Mouse (Mus musculus): ENCODE results near the gene Stat6. TPM values are rescaled to one million over a fixed set of nuclear protein-coding genes. Genes with fewer than 3 reads are reported as not detected.

Gene Stat6
- polyA plus RNA-seq, 1 experiment from 2014 or later: 17.7 TPM

GRCm38 (mm10) chr10:127602194-127602593 is 40.6 kb upstream of the Stat6 start:
- Histone ChIP-seq H3K36me3 (ENCODE audit: control insufficient read depth, insufficient read depth) (no peaks in the 10 kb centered on the region), H3K4me1 (ENCODE audit: control insufficient read depth, low read depth, low read length) (peaks cover 31% of the 10 kb centered on the region), H3K9me3 (replicated peaks; ENCODE audit: control insufficient read depth, low read length) (no peaks in the 10 kb centered on the region), H3K27me3 (ENCODE audit: control insufficient read depth, insufficient read depth, low read depth, low read length) (no peaks in the 10 kb centered on the region), H3K9ac (ENCODE audit: low read depth, low read length) (no peak overlapping the region), H3K27ac (ENCODE audit: low read length) (no peak overlapping the region), H3K4me3 (ENCODE audit: low read depth, low read length) (no peak overlapping the region), H3K4me2 (ENCODE audit: low read depth, low read length) (no peak overlapping the region)
- WGBS (ENCODE audit: insufficient replicate concordance): 73% methylated on average over 6 of the region's 6 CpGs
- ATAC-seq (ENCODE audit: low read depth): no peak

- peak overlapping the region; percentile 13 for H3K27ac ChIP-seq (ENCODE audit: low read length)
- no peak for ATAC-seq (ENCODE audit: low read depth)
- H3K27me3 ChIP-seq (ENCODE audit: control insufficient read depth, insufficient read depth, low read depth, low read length): no peaks in the 10 kb centered on the region
- H3K4me1 ChIP-seq (ENCODE audit: control insufficient read depth, low read depth, low read length): peaks cover 31% of the 10 kb centered on the region
- no peak overlapping the region for H3K4me3 ChIP-seq (ENCODE audit: low read depth, low read length)
- no peaks in the 10 kb centered on the region for H3K36me3 ChIP-seq (ENCODE audit: control insufficient read depth, insufficient read depth)
- H3K9me3 ChIP-seq (replicated peaks; ENCODE audit: control insufficient read depth, low read length): no peaks in the 10 kb centered on the region
- WGBS (ENCODE audit: insufficient replicate concordance): 25% methylated on average over 13 of the region's 13 CpGs
- H3K4me2 ChIP-seq (ENCODE audit: low read depth, low read length): no peak overlapping the region
- no peak overlapping the region for H3K9ac ChIP-seq (ENCODE audit: low read depth, low read length)
Observed at GRCm38 (mm10) chr10:127603437-127604371, 39.1 kb upstream of the Stat6 start.

- Histone ChIP-seq H3K4me2 (ENCODE audit: low read depth, low read length) (no peak overlapping the region; the same call in 1 of the 2 replicates), H3K27ac (ENCODE audit: low read length) (peak overlapping the region; percentile 13), H3K36me3 (ENCODE audit: control insufficient read depth, insufficient read depth) (no peaks in the 10 kb centered on the region), H3K4me1 (ENCODE audit: control insufficient read depth, low read depth, low read length) (peaks cover 28% of the 10 kb centered on the region), H3K9me3 (replicated peaks; ENCODE audit: control insufficient read depth, low read length) (no peaks in the 10 kb centered on the region), H3K4me3 (ENCODE audit: low read depth, low read length) (no peak overlapping the region), H3K9ac (ENCODE audit: low read depth, low read length) (no peak overlapping the region), H3K27me3 (ENCODE audit: control insufficient read depth, insufficient read depth, low read depth, low read length) (no peaks in the 10 kb centered on the region)
- peak; percentile 43 for ATAC-seq (ENCODE audit: low read depth)
- WGBS (ENCODE audit: insufficient replicate concordance): 9% methylated on average over 15 of the region's 15 CpGs
Observed at GRCm38 (mm10) chr10:127604465-127605250, 38.1 kb upstream of the Stat6 start.

GRCm38 (mm10) chr10:127605251-127605547 is 37.6 kb upstream of the Stat6 start:
- 49% methylated on average over 8 of the region's 8 CpGs for WGBS (ENCODE audit: insufficient replicate concordance)
- Histone ChIP-seq H3K4me2 (ENCODE audit: low read depth, low read length) (no peak overlapping the region), H3K27ac (ENCODE audit: low read length) (peak overlapping the region; percentile 13; the same call in 1 of the 2 replicates), H3K4me1 (ENCODE audit: control insufficient read depth, low read depth, low read length) (peaks cover 28% of the 10 kb centered on the region), H3K9me3 (replicated peaks; ENCODE audit: control insufficient read depth, low read length) (no peaks in the 10 kb centered on the region), H3K36me3 (ENCODE audit: control insufficient read depth, insufficient read depth) (no peaks in the 10 kb centered on the region), H3K27me3 (ENCODE audit: control insufficient read depth, insufficient read depth, low read depth, low read length) (no peaks in the 10 kb centered on the region), H3K9ac (ENCODE audit: low read depth, low read length) (no peak overlapping the region), H3K4me3 (ENCODE audit: low read depth, low read length) (no peak overlapping the region)
- no peak for ATAC-seq (ENCODE audit: low read depth)

- no peak overlapping the region for H3K27ac ChIP-seq (ENCODE audit: low read length)
- H3K4me2 ChIP-seq (ENCODE audit: low read depth, low read length): no peak overlapping the region
- no peak overlapping the region for H3K9ac ChIP-seq (ENCODE audit: low read depth, low read length)
- no peaks in the 10 kb centered on the region for H3K27me3 ChIP-seq (ENCODE audit: control insufficient read depth, insufficient read depth, low read depth, low read length)
- WGBS (ENCODE audit: insufficient replicate concordance): 66% methylated on average over 9 of the region's 9 CpGs
- no peaks in the 10 kb centered on the region for H3K9me3 ChIP-seq (replicated peaks; ENCODE audit: control insufficient read depth, low read length)
- H3K4me1 ChIP-seq (ENCODE audit: control insufficient read depth, low read depth, low read length): peaks cover 25% of the 10 kb centered on the region
- peaks cover 3% of the 10 kb centered on the region; the same call in 1 of the 2 replicates for H3K36me3 ChIP-seq (ENCODE audit: control insufficient read depth, insufficient read depth)
- H3K4me3 ChIP-seq (ENCODE audit: low read depth, low read length): no peak overlapping the region
- ATAC-seq (ENCODE audit: low read depth): no peak
Observed at GRCm38 (mm10) chr10:127605756-127606155, 37.0 kb upstream of the Stat6 start.

- Histone ChIP-seq H3K9me3 (replicated peaks; ENCODE audit: control insufficient read depth, low read length) (no peaks in the 10 kb centered on the region), H3K36me3 (ENCODE audit: control insufficient read depth, insufficient read depth) (peaks cover 4% of the 10 kb centered on the region; the same call in 1 of the 2 replicates), H3K27me3 (ENCODE audit: control insufficient read depth, insufficient read depth, low read depth, low read length) (no peaks in the 10 kb centered on the region), H3K4me1 (ENCODE audit: control insufficient read depth, low read depth, low read length) (peaks cover 23% of the 10 kb centered on the region), H3K4me3 (ENCODE audit: low read depth, low read length) (no peak overlapping the region), H3K4me2 (ENCODE audit: low read depth, low read length) (no peak overlapping the region), H3K9ac (ENCODE audit: low read depth, low read length) (no peak overlapping the region), H3K27ac (ENCODE audit: low read length) (no peak overlapping the region)
- ATAC-seq (ENCODE audit: low read depth): no peak
- 74% methylated on average over 7 of the region's 7 CpGs for WGBS (ENCODE audit: insufficient replicate concordance)
Observed at GRCm38 (mm10) chr10:127607059-127607458, 35.7 kb upstream of the Stat6 start.

GRCm38 (mm10) chr10:127609415-127610065 is 33.2 kb upstream of the Stat6 start:
- Histone ChIP-seq H3K9ac (ENCODE audit: low read depth, low read length) (no peak overlapping the region), H3K9me3 (replicated peaks; ENCODE audit: control insufficient read depth, low read length) (no peaks in the 10 kb centered on the region), H3K4me2 (ENCODE audit: low read depth, low read length) (no peak overlapping the region), H3K36me3 (ENCODE audit: control insufficient read depth, insufficient read depth) (peaks cover 4% of the 10 kb centered on the region; the same call in 1 of the 2 replicates), H3K4me3 (ENCODE audit: low read depth, low read length) (no peak overlapping the region), H3K4me1 (ENCODE audit: control insufficient read depth, low read depth, low read length) (peaks cover 14% of the 10 kb centered on the region), H3K27me3 (ENCODE audit: control insufficient read depth, insufficient read depth, low read depth, low read length) (no peaks in the 10 kb centered on the region), H3K27ac (ENCODE audit: low read length) (no peak overlapping the region)
- 66% methylated on average over 9 of the region's 9 CpGs for WGBS (ENCODE audit: insufficient replicate concordance)
- no peak for ATAC-seq (ENCODE audit: low read depth)

GRCm38 (mm10) chr10:127610066-127610415 is 32.7 kb upstream of the Stat6 start:
- WGBS (ENCODE audit: insufficient replicate concordance): 66% methylated on average over 9 of the region's 9 CpGs
- no peak overlapping the region for H3K9ac ChIP-seq (ENCODE audit: low read depth, low read length)
- peaks cover 4% of the 10 kb centered on the region; the same call in 1 of the 2 replicates for H3K36me3 ChIP-seq (ENCODE audit: control insufficient read depth, insufficient read depth)
- H3K27ac ChIP-seq (ENCODE audit: low read length): no peak overlapping the region
- ATAC-seq (ENCODE audit: low read depth): no peak
- H3K4me1 ChIP-seq (ENCODE audit: control insufficient read depth, low read depth, low read length): peaks cover 11% of the 10 kb centered on the region
- no peaks in the 10 kb centered on the region for H3K9me3 ChIP-seq (replicated peaks; ENCODE audit: control insufficient read depth, low read length)
- no peak overlapping the region for H3K4me3 ChIP-seq (ENCODE audit: low read depth, low read length)
- H3K4me2 ChIP-seq (ENCODE audit: low read depth, low read length): no peak overlapping the region
- no peaks in the 10 kb centered on the region for H3K27me3 ChIP-seq (ENCODE audit: control insufficient read depth, insufficient read depth, low read depth, low read length)
